Mouse (Mus musculus) spleen, adult 2 months (tissue): ENCODE data around the gene Lrrc52. TPM values are rescaled to one million over a fixed set of nuclear protein-coding genes. Genes with fewer than 3 reads are reported as not detected.

Source experiments
- DNase-seq, 2 experiments: peaks; one replicate each; pipeline versions ENCODE4 v3.0.0 to v3.0.0-alpha.2; 2012 to 2021; ENCODE audit warnings: low spot score in 2 of 2, low read depth in 1 of 2
- H3K27ac ChIP-seq: fragments of 200-500 bp; 2 replicates; pipeline ENCODE4 v1.5.1; 2012; ENCODE audit warnings: low read length, inconsistent platforms; ENCODE audit not compliant: insufficient read depth
- H3K27me3 ChIP-seq: fragments of 200-500 bp; 2 replicates; pipeline ENCODE4 v1.6.1; 2012; ENCODE audit warnings: mild to moderate bottlenecking, moderate library complexity, low read length, inconsistent platforms; ENCODE audit not compliant: control insufficient read depth, insufficient read depth
- H3K36me3 ChIP-seq: fragments of 200-500 bp; 2 replicates; pipeline ENCODE4 v1.6.1; 2012; ENCODE audit warnings: mild to moderate bottlenecking, low read length, inconsistent platforms; ENCODE audit not compliant: control insufficient read depth, insufficient read depth
- H3K4me1 ChIP-seq: fragments of 200-500 bp; 2 replicates; pipeline ENCODE4 v1.6.1; 2011; ENCODE audit warnings: inconsistent platforms; ENCODE audit not compliant: control insufficient read depth, insufficient read depth, insufficient read length
- H3K4me3 ChIP-seq: fragments of 200-500 bp; 2 replicates; pipeline ENCODE4 v1.5.1; 2011; ENCODE audit warnings: mild to moderate bottlenecking, inconsistent platforms; ENCODE audit not compliant: insufficient read depth, insufficient read length; ENCODE audit errors: extremely low read depth
- CTCF ChIP-seq: fragments of 200-500 bp; IDR thresholded peaks from 2 replicates; pipeline ENCODE4 v1.5.1; 2011; ENCODE audit warnings: mild to moderate bottlenecking, inconsistent platforms; ENCODE audit not compliant: insufficient read depth, insufficient read length, insufficient replicate concordance; ENCODE audit errors: extremely low read depth
- POLR2A ChIP-seq: fragments of 200-500 bp; IDR thresholded peaks from 2 replicates; pipeline ENCODE4 v1.6.1; 2011; ENCODE audit warnings: low read depth, low read length, inconsistent platforms
- WGBS: fragments of 180-500 bp; shearing (Covaris S2); methylation state at CpG from one replicate; pipeline ENCODE4 v1.1.7; 2018; 5-methylcytosine and 5-hydroxymethylcytosine counted together
- polyA plus RNA-seq: library from polyadenylated mRNA; depleted of rRNA; stranded (reverse); fragments of >200 nt; gene quantifications from 2 replicates; pipeline ENCODE4 v1.2.3, GENCODE M21; 2012; rRNA removed

Lrrc52 gene
- polyA plus RNA-seq, 1 experiment, result not detected

DNA sequence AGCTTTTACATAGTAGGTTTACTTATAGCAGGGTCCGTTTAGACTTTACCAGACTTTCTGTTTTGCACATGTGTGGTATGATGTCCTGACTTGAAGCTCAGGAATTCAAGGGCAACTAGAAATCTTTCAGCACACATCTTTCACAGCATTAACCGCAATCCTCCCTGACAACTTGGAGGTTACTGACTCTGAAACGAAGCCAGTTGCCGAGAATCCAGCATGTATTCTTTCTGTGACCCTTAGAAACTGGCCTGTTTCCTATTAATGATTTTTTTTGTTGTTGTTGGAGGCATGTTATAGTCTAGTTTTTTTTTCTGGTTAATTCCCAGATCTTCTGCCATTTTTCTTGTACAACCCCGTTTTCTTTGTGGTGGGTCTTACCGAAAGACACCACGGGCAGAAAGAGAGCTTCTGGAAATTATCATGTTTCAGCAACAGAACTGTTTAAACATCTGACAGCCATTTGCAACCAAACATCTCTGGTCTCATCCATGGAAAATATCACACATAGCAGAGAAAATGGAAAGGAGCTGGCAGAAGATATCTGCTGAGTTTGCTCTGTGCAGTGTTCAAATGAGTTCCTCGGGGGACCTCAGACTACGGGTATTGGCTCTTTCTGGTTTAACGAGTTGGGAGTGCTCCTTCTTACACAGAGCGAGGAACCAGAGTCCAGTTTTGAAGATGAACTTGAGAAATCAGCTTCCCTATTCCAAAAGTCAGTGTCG, 54.4 kb downstream of the Lrrc52 start:
- no peak overlapping the region for H3K27ac ChIP-seq
- WGBS, result 74% methylated on average over 12 of the region's 12 CpGs
- H3K27me3 ChIP-seq, result no peaks in the 10 kb centered on the region
- TF ChIP-seq POLR2A, result no peak
- no peak for TF ChIP-seq CTCF
- H3K4me1 ChIP-seq, result no peaks in the 10 kb centered on the region
- no peak for DNase-seq
- H3K36me3 ChIP-seq, result no peaks in the 10 kb centered on the region
- H3K4me3 ChIP-seq, result no peak overlapping the region

DNA sequence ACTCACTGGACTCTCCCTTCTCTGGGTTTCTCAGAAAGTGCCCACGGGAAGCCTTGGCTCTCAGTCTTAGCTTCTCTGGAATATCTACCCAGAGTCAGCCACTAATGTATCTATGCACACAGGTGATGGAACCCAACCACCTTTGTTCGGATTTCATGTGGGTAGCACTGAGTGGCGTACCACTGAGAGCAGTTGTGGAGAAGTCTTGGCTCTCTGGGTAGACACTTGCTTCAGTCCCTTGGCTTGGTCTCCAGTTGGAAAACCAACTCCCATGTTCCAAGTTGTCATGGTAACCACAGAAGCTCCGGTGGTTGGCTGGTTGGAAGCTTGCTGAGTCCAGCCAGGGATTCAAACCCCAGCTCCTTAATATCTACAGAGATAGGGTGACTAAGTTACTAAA, 57.0 kb downstream of the Lrrc52 start:
- Histone ChIP-seq H3K4me1 (no peaks in the 10 kb centered on the region), H3K4me3 (no peak overlapping the region), H3K27me3 (no peaks in the 10 kb centered on the region), H3K36me3 (no peaks in the 10 kb centered on the region), H3K27ac (no peak overlapping the region)
- TF ChIP-seq CTCF (no peak), POLR2A (no peak)
- 80% methylated on average over 4 of the region's 4 CpGs for WGBS
- no peak for DNase-seq

DNA sequence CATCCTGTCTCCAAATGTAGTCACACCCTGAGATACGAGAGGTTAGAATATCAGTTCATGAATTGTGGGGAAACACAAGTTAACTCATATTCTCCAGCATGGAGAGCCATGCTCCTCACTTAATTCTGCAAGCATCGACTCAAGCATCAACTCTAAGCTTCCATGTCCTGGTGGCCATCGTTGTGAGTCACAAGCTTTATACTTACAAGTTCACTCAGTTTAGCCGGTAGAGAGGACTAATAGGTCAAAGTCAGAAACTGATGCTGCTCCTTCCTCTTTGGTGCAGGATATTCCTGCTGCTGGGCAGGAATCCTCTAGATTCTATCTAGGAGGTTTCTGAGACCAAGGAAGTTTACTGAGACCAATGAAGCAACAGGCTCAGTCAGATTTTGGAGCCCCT, 61.3 kb downstream of the Lrrc52 start:
- no peak overlapping the region for H3K27ac ChIP-seq
- H3K4me1 ChIP-seq, result no peaks in the 10 kb centered on the region
- TF ChIP-seq POLR2A, result no peak
- TF ChIP-seq CTCF, result no peak
- H3K36me3 ChIP-seq, result no peaks in the 10 kb centered on the region
- 79% methylated on average over 4 of the region's 4 CpGs for WGBS
- DNase-seq, result no peak
- no peak overlapping the region for H3K4me3 ChIP-seq
- no peaks in the 10 kb centered on the region for H3K27me3 ChIP-seq

Other genes starting within 250 kb of the Lrrc52 start
- 15.1 and 20.1 TPM in 2 replicates for gene Uck2, start 181.5 kb downstream of the Lrrc52 start, polyA plus RNA-seq
- 13.6 and 17.5 TPM in 2 replicates for gene Tmco1, start 158.4 kb downstream of the Lrrc52 start, polyA plus RNA-seq
- gene Aldh9a1, start 116.8 kb downstream of the Lrrc52 start, polyA plus RNA-seq, result 14.6 and 16.6 TPM in 2 replicates
- gene Mgst3, start 72.9 kb downstream of the Lrrc52 start, polyA plus RNA-seq, result 60.2 and 83.2 TPM in 2 replicates
- 1.1 and 1.6 TPM in 2 replicates for gene Rxrg, start 131.6 kb upstream of the Lrrc52 start, polyA plus RNA-seq
- not detected in 2 replicates for gene Lmx1a, start 222.5 kb upstream of the Lrrc52 start, polyA plus RNA-seq